Mouse (Mus musculus) megakaryocyte-erythroid progenitor cell, adult 5-6 weeks (primary cell): ENCODE results near the gene Fcgrt. TPM values are rescaled to one million over a fixed set of nuclear protein-coding genes. Genes with fewer than 3 reads are reported as not detected.
A peak's percentile ranks its signal among the peaks of the same experiment; 100 is the strongest.
"Not testable (repeated sequence)": the region's sequence is repeated elsewhere in the genome, so short reads cannot be mapped to it uniquely, and the experiment has no call there.

Experiments used
- ATAC-seq: replicated peaks from 2 replicates; pipeline ENCODE4 v1.8.0; 2016; ENCODE audit warnings: mild to moderate bottlenecking, inconsistent platforms; ENCODE audit not compliant: severe bottlenecking, poor library complexity, low FRiP score, low TSS enrichment
- total RNA-seq, 2 experiments: library from RNA; stranded (forward) in 1 of 2; stranded (reverse) in 1 of 2; fragments of 200-1000, 215-1000 nt in 1 of 2; fragments of >200 nt in 1 of 2; fragmentation: Nextera tagmentation in 1 of 2; gene quantifications; 2 replicates each; pipeline ENCODE4 v1.2.3; 2014 to 2017

The Fcgrt gene
- total RNA-seq, 2 experiments from 2014 or later, result 1.8 TPM; not detected in 1

DNA sequence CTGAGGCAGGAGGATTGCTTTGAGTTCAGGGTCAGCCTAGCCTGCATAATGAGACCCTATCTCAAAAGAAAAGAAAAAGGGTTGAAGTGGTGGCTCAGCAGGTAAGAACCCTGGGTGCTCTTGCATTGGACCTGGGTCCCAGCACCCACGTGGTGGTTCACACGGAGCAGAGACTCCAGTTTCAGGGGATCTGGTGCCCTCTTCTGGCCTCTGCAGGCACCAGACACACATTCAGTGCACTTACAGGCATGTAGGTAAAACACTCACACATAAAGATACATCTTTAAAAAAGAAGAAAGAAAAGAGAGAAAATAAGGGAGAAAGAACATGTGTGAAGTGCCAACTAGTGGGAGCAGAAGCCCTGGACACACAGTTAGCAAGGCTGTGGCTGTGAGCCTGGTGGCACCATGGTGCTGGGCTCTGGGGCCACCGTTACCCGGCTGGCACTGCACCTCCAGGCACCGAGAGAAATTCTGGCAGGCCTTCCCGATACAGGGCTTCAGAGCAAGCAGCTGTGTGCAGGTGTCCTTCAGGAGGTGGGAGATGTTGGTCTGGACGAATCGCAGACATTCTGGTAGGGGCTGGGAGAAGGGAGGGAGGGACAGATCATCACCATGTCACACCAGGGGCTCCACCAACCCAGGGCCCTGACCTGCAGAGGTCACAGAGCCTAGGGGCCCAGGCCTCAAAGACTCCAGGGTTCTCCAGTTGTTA is 30.0 kb upstream of the Fcgrt start:
- no peak for ATAC-seq

DNA sequence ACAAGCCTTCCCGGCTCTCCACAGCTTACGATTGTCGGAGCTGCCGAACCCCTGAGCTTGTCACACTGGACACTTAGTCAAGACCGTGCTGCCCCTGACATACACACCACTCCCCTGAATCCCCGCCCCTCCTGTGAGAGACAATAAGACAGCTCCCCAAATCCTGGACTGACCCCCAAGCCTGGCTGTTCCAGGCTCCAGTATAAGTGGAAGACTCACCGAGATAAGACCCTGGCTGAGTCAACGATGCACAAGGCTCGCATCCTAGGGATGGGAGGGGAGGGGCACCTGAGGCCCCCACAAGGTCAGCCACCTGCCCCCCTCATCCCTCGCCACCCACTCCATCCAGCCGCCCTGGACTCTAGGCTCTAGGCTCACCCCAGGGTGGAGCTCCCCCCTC is 28.2 kb upstream of the Fcgrt start:
- no peak for ATAC-seq

DNA sequence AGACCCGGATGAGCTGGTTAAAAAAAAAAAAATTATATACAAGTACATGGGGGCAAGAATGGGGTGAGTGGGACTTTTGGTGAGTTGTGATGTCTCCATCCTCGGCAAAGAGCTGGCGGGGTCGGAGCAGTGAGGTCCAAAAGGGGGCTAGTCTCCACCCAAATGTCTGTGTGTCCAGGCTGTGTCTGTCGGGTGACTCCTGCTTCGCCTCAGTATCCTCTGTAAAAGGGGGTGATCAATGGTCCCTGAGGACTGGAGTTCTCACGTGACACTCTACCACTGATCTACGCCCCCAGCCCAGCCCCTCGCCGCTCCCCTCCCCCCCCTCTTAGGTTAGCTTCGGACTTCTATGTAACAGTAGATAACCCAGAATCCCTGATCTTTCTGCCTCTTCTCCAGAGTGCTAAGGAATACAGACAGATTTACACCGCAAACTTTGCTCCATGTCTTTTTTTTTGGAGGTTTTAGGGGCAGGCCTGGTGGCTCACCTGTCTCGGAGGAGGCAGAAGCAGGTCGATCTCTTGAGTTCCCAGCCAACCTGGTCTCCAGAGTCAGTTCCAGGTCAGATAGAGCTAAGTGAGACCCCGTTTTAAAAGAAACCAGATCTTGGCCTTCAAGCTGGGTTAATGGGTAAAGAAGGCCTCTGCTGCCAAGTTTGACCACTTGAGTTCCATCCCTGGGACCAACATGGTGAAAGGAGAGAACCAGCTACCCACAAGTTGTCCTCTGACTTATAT is 26.3 kb upstream of the Fcgrt start:
- no peak for ATAC-seq

DNA sequence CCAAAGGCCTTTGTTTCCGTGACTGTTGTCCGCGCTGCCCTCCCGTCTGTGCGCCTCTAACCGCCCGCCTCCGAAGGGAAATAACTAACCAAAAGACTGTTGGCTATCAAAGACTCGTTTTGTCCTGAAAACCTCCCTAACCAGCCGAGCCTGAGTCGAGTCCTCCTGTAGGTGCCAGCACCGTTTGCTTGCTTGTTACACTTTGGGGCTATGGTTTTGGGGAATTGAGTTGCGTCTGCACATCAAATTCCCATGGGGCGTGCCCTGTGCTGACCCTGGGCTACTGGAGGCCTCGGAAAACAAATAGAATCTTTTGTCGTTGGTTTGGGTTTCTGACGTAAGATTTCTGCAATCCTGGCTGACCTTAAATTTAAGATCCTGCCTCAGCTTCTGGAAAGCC is 25.7 kb upstream of the Fcgrt start:
- ATAC-seq, result 0 out of 2 replicates have a peak, but pooled peaks have one; percentile 0

DNA sequence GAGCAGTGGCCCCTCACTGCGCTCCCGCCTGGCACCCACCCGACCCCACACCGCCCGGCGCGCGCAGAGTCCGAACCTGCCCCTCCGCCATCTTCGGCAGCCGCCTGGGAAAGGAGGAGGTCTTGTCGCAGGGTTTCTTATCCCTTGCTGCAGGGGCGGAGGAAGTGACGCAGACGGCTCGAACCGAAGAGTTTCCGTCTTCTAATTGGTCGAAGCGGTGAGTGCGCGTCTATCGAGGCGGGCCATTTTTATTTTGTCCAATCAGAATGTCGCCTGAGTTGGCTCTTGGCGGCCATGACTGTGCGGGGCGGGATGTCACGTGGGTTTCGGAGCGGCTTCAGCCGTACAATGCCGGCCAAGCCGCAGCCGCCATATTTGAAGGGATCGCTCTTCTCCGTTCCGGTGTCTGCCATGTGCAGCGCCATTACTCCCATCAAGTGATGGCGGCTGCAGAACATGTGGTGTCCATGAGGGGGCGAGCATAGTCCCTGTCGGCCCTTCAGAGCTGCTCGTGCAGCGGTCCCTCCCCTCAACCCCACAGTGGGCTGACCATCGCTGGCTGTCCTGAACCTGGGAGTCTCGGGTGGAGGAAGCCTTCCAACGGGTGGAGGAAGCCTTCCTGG is 25.1 kb upstream of the Fcgrt start, which contains the start of gene Rpl13a:
Rpl13a (minus strand) TSS at position 138 of the 623 bp plus-strand sequence.
- ATAC-seq, result peak; percentile 77

DNA sequence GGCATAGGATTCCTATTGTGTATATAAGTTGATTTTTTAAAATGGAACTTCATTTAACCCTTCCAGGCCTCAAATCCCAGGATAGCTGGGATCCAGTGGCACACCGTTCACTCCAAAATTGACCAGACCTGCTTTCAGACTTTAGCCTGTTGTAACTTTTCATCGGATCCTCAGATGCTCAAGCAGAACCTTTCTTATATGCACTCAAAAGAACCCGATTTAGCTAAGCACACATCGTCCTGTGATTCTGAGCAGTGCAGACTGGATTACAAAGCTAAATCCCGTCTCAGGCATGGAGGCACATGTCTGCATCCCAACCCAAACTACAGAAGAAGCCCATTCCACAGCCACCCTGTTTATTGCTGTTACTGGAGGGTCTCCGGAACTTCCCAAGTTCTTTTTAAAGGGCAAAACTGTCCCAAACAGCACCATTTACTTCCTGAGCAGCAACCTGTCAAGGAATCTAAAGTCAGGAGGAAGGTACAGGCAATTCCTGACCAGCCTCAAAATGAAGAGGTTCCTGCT is 24.1 kb upstream of the Fcgrt start:
- ATAC-seq, result no peak

DNA sequence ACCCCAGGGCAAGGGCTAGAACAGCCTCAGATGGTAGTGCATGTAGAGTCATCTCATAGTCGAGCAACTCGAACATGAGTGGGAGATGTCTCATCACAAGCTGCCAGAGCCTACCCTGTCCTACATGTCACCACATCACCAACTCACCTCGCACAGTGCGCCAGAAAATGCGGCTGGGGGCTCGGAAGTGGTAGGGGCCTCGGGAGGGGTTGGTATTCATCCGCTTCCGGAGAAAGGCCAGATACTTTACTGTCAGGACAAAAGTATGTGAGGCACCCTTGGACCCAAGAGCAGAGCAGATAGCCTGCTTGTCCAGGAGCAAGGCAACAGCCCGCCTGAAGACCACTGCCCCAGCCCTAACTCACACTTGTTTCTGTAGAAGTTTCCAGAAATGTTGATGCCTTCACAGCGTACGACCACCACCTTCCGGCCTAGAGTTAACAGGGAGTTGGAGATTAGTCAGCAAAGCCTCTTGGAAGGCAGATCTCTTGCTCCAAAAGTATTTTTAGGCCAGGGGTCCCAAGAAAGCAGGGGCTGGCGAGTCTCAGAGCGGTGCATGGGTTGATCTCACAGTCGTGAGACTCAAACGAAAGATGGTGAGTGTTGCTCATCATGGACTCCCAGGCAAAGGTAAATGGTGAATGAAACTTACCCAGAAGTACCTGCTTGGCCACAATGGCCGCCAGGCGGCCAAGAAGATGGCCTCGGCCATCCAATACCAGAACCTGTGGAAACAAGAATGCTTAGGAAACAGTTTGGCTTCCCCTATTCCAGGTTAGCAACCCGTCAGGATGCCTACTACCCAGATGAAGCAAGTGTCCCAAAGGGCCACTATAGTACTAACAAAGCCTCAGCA is 23.4 kb upstream of the Fcgrt start:
- no peak for ATAC-seq

DNA sequence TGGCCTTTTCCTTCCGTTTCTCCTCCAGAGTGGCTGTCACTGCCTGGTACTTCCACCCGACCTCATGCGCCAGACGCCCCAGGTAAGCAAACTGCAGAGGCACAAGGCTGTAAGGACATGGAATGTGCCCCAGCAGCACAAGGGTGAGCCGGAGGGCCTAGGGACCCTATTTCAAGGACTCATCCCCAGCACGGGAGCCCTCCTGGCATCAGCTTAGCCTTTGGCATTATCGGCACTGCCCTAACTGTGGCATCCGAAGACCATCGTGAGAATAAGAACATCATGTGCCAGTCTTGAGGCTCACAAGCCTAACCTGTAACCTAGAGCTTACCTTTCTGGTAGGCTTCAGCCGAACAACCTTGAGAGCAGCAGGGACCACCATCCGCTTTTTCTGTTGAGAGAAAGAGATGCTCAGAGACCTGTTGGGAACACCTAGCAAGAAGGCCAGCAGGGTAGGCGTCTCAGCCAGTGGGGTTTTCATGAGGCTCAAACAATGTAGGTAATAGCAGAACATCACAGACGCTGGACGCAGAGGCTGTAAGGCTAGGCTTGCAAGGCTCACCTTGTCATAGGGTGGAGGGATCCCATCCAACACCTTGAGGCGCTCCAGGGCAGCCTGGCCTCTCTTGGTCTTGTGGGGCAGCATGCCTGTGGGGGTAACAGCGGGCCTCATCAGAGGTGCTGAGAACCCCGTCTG is 22.6 kb upstream of the Fcgrt start:
- ATAC-seq, result no peak

DNA sequence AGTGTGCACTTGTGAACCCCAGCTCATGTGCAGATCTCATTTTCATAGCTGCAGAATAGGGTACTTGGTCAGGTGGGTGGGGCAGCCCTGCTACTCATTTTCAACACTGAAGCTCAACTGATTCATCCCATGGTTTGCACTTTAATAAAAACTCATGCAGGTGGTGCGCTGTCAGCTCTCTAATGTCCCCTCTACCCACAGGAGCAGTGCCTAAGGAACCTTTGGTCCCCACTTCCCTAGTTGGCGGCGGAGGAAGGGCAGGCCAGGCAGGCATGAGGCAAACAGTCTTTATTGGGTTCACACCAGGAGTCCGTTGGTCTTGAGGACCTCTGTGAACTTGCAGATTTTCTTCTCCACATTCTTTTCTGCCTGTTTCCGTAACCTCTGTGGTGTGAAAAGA is 22.0 kb upstream of the Fcgrt start:
- not testable (repeated sequence) for ATAC-seq

DNA sequence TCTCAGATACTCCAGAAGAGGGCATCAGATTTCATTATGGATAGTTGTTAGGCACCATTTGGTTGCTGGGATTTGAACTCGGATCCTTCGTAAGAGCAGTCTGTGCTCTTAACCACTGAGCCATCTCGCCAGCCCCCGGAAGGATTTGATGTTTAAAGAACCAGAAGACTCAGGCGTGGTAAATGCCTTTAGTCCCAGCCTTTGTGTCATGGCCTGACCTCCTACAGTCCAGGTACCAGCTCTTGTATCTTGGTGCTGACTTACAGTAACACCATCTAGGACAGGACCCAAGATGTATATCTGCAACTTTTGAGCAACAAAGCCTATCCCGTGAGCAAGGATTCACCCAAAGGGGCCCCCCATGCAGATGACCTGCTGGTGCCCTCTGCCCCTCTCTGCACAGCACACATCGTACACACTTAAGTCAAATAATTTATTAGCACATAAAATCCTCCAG is 21.5 kb upstream of the Fcgrt start:
- ATAC-seq, result no peak

DNA sequence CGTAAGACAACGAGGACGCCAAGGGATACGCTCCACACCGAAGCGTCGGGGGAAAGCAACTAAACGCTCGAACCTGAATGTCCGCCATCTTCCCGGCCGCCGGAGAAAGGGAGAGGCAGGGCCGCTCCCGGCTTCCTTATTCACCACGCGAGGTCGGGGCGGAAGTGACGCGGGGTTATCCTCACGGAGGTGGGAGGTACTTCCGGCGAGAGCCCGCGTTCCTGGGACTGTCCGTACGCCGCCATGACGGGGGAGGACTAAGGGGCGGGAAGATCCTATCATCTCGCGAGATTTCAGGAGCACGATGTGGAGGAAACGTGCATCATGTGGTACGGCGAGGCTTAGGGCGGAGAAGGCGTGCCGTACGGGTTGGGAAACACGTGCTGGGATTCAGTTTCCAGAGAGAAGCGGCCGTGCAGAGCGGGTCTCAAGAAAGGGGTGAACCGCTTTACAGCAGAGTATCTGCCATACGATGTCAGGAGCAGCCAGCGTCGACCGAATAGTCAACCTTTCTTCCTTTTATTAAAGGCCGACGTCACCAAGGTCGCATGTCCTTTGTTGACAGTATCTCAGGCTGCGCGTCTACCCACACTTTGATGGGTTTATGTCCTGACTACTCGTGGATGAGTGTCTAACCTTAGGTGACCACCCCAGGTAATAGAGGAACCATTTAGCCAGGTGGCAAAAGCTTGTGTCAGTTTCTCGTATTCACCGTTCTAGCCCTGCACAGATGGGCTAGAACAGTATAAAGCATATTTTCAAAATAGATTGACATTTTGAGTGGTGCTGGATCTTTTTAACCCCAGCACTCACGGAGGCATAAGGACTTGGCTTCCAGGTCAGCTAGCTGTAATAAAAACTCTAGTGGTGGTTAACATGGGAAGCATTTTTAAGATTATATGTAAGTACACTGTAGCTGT is 20.8 kb upstream of the Fcgrt start, which contains the start of gene Rps11:
Rps11 (minus strand) TSS at position 216 of the 920 bp plus-strand sequence.
- ATAC-seq, result peak; percentile 57

DNA sequence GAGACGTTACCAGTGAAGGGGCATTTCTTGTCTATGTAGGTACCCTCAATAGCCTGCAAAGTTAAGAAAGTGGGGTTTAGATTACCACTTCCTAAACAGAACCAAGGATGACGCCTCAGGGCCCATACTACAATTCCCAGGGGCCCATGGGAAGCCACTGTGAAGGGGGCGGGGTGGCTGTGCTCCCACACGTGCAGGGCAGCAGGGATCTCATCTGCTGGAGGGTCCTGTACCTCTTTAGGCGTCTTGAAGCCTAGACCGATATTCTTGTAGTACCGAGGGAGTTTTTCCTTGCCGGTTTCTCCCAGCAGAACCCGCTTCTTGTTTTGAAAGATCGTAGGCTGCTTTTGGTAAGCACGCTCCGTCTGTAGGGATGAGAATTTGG is 19.5 kb upstream of the Fcgrt start:
- ATAC-seq, result no peak

DNA sequence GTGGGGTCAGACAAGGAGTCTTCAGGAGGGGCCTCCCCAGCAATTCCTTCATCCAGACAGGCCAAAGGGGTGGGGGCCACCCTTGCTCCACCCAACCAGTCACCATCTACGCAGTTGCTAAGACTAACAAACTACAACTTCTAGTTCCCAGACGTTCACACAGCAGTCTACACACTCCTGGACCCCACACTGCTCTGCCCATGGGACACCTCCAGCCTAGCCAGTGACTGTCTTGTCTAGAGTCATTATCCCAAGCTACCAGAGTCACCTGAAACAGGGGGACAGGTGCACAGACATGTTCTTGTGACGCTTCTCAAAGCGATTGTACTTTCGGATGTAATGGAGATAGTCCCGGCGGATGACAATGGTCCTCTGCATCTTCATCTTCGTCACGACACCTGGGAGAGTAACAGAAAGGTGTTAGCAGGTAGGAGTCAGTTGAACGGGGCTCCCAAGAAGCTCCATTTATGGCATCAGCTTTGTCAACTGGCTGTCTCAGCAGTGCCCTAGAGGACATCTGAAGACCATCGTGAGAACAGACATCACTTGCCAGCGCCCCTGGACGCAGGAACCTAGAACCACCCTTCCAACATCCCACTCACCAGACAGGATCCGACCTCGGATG is 19.0 kb upstream of the Fcgrt start:
- ATAC-seq, result no peak

DNA sequence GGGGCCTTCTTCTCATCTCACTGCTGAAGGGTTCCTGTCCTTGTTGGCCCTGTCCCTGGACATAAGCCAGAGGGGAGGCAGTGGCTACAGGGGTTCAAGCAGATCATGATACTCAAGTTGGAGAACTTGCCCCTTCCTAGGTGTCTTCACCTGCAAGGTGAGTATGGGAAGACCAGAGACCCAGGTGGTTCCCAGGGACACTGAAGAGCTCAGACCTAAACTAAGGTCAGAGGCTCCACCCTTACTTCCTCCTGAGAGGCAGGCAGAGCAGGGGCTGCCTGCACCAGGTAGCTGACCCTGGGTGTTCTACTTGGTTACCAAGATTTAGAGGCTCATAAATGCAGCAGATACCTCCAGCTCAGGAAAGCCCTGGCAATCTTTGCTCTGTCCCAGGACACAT is 18.3 kb upstream of the Fcgrt start:
- no peak for ATAC-seq

DNA sequence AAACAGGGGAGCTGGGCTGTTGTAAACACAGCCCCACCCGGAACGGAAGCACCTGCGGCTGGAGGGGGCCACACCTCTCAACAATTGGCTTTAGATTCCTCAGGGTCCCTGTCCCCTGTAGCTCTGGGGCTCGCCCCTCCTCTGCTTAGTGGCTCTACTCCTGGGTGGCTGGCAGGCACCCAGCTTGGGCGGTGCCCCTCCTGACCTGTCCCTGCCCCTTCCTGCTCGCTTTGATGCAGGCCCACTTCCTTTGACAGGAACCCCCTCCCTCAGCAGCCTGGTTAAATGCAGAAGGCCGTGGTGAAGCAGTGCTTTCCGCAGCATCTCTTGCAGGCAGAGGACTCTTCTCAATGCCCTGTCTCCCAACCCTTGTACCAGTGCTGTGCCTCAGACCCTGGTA is 17.8 kb upstream of the Fcgrt start:
- ATAC-seq, result no peak

DNA sequence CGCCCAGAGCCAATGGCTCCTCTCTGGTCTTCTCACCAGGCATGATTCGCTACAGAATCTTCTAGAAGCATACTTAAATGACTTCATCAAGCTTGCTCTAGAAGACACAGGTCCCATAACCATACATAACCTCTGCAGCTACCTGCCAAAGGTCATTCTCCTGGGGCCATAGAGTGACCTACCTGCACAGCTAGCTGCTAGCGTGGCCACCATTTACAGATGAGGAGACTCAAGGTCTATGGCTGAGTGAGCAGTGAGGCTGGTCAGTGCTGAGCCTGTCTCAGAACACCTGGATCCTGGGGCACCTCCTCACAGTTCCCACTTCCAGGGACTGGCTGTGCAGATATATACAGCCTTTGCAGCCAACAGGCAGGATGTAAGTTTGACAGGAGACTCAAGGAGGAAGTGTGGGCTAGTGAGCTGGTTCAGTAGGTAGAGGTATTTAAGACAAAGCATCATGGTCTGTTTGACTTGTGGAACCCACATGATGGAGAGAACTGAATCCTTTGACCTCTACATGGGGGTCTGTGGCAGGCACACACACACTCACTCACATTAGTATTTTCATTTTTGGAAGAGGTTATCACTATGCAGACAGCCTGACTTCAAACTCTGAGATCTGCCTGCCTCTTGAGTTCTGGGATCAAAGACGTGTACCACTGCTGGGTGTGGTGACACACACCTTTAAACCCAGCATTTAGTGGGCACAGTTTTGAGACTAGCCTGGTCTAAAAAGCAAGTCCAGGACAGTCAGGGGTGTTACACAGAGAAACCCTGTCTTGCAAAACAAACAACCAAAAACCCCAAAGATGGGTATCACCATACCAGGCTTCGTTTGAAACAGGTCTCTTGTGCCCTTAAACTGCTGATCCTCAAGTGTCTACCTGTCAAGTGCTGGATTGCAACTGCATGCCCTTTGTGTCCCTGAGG is 16.4 kb upstream of the Fcgrt start:
- no peak for ATAC-seq
